Mouse (Mus musculus) embryonic facial prominence, embryonic 11.5 days (tissue): Measurements from ENCODE around the gene Amph. TPM values are rescaled to one million over a fixed set of nuclear protein-coding genes. Genes with fewer than 3 reads are reported as not detected.

ENCODE experiments used
- ATAC-seq: fragments of 200-750 bp; cut with Nextera tagmentation; replicated peaks from 2 replicates; pipeline ENCODE4 v1.8.0; 2017; ENCODE audit warnings: low read depth; ENCODE audit not compliant: insufficient number of reproducible peaks, low FRiP score, low TSS enrichment
- DNase-seq: peaks from one replicate; pipeline ENCODE4 v3.0.0-alpha.2; 2015; ENCODE audit warnings: low spot score
- H3K27ac ChIP-seq: fragments of 300-500 bp; sonication (generic); replicated peaks from 2 replicates; pipeline ENCODE4 v1.5.1; 2014; ENCODE audit warnings: mild to moderate bottlenecking, low read depth, low read length, control low read depth
- H3K27me3 ChIP-seq: fragments of 300-500 bp; sonication (generic); 2 replicates; pipeline ENCODE4 v1.6.1; 2014; ENCODE audit warnings: mild to moderate bottlenecking, low read length, moderate library complexity, mixed read lengths; ENCODE audit not compliant: control insufficient read depth, insufficient read depth
- H3K36me3 ChIP-seq: fragments of 300-500 bp; sonication (generic); replicated peaks from 2 replicates; pipeline ENCODE4 v1.6.1; 2014; ENCODE audit warnings: low read depth, mild to moderate bottlenecking, low read length, moderate library complexity, mixed read lengths; ENCODE audit not compliant: control insufficient read depth, insufficient read depth
- H3K4me1 ChIP-seq: fragments of 300-500 bp; sonication (generic); 2 replicates; pipeline ENCODE4 v1.6.1; 2014; ENCODE audit warnings: low read length, mixed read lengths; ENCODE audit not compliant: control insufficient read depth, insufficient read depth
- H3K4me2 ChIP-seq: fragments of 300-500 bp; sonication (generic); 2 replicates; pipeline ENCODE4 v1.6.1; 2014; ENCODE audit warnings: low read depth, mild to moderate bottlenecking, control low read depth, low read length, moderate library complexity
- H3K4me3 ChIP-seq: fragments of 300-500 bp; sonication (generic); 2 replicates; pipeline ENCODE4 v1.5.1; 2014; ENCODE audit warnings: low read depth, low read length, control low read depth
- H3K9ac ChIP-seq: fragments of 300-500 bp; sonication (generic); replicated peaks from 2 replicates; pipeline ENCODE4 v1.6.1; 2014; ENCODE audit warnings: mild to moderate bottlenecking, control low read depth, low read length
- H3K9me3 ChIP-seq: fragments of 300-500 bp; sonication (generic); replicated peaks from 2 replicates; pipeline ENCODE4 v1.6.1; 2016; ENCODE audit warnings: mild to moderate bottlenecking, low read length, inconsistent platforms, mixed read lengths; ENCODE audit not compliant: control insufficient read depth
- WGBS: fragments of 180-500 bp; shearing (Covaris S2); extraction: QIAGEN DNeasy Blood & Tissue Kit; methylation state at CpG from one replicate; pipeline ENCODE4 v1.1.7; 2014; 5-methylcytosine and 5-hydroxymethylcytosine counted together
- polyA plus RNA-seq: library from polyadenylated mRNA; unstranded; fragments of >200 nt; fragmentation: Nextera tagmentation; extraction: Ambion mirVana; gene quantifications from 2 replicates; pipeline ENCODE4 v1.2.1, GENCODE M21; 2014

Amph gene
- polyA plus RNA-seq, 1 experiment from 2014 or later: 3.6 TPM

DNA sequence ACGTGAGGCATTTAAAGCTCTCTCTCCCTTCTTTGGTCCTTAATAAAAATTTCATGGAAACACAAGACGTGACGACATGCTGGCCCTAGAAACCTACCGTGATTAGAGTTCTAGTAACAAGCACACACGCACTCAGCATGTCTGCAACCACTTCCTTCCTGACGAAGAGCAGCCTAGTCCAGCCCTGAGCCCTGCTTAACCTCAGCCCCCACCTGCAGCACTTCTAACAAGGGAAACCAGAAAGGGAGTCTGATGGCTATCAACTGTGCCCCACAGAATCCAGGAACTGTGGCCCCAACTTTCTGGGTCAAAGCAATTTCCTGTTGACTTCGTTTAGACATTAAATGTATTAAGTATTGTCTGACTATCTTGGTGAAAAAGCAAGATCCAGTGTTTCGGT is 234.3 kb downstream of the Amph start:
- 67% methylated on average over 8 of the region's 8 CpGs for WGBS
- no peaks in the 10 kb centered on the region for H3K4me1 ChIP-seq
- no peak overlapping the region for H3K4me2 ChIP-seq
- no peak overlapping the region for H3K27ac ChIP-seq
- DNase-seq: no peak
- H3K36me3 ChIP-seq: no peaks in the 10 kb centered on the region
- H3K27me3 ChIP-seq: no peaks in the 10 kb centered on the region
- H3K4me3 ChIP-seq: no peak overlapping the region
- H3K9ac ChIP-seq: no peak overlapping the region
- no peak for ATAC-seq
- H3K9me3 ChIP-seq: no peaks in the 10 kb centered on the region

DNA sequence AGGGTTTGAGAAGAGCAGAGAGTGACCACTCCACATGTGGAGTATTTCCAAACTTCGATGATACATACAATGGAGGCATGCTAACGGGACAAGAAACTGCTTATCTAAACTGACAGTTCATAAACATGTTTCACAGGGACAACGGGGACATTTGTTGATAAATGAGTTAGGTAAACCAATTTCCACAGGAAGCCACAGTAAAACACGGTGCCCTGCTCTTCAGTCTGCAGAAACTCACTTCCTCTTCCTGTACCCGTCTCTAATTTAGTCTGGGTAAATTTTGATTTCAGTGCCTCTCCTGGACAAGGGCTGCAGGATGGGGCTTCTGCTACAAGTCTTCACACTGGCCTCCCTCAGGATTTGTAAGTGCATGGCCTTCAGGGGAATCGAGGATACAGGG is 242.0 kb downstream of the Amph start:
- Histone ChIP-seq H3K4me3 (no peak overlapping the region), H3K9me3 (no peaks in the 10 kb centered on the region), H3K27ac (no peak overlapping the region), H3K36me3 (no peaks in the 10 kb centered on the region), H3K4me2 (no peak overlapping the region), H3K27me3 (no peaks in the 10 kb centered on the region), H3K4me1 (no peaks in the 10 kb centered on the region), H3K9ac (no peak overlapping the region)
- ATAC-seq (no peak), DNase-seq (no peak)
- WGBS: 53% methylated on average over 6 of the region's 6 CpGs

- ATAC-seq (no peak), DNase-seq (no peak)
- no peak overlapping the region for H3K4me2 ChIP-seq
- no peak overlapping the region for H3K9ac ChIP-seq
- H3K4me3 ChIP-seq: no peak overlapping the region
- H3K36me3 ChIP-seq: no peaks in the 10 kb centered on the region
- H3K27ac ChIP-seq: no peak overlapping the region
- no peaks in the 10 kb centered on the region for H3K27me3 ChIP-seq
- 86% methylated on average over 4 of the region's 4 CpGs for WGBS
- no peaks in the 10 kb centered on the region for H3K9me3 ChIP-seq
- H3K4me1 ChIP-seq: no peaks in the 10 kb centered on the region
These were observed 246.8 kb downstream of the Amph start for GRCm38 (mm10) chr13:19194803-19195202.

- no peak overlapping the region for H3K9ac ChIP-seq
- DNase-seq (no peak), ATAC-seq (no peak)
- H3K36me3 ChIP-seq: no peaks in the 10 kb centered on the region
- H3K27me3 ChIP-seq: no peaks in the 10 kb centered on the region
- H3K4me1 ChIP-seq: no peaks in the 10 kb centered on the region
- WGBS: 46% methylated on average over 1 of the region's 1 CpGs
- H3K4me2 ChIP-seq: no peak overlapping the region
- H3K9me3 ChIP-seq: no peaks in the 10 kb centered on the region
- H3K4me3 ChIP-seq: no peak overlapping the region
- H3K27ac ChIP-seq: no peak overlapping the region
These were observed 247.5 kb downstream of the Amph start for GRCm38 (mm10) chr13:19195456-19195855.

Other genes starting within 250 kb of the Amph start
- 91.3 and 92.5 TPM in 2 replicates for gene Vps41, start 230.9 kb upstream of the Amph start, polyA plus RNA-seq